Mouse (Mus musculus): ENCODE data around the gene Rfx2.

The Rfx2 gene

GRCm38 (mm10) chr17:56830411-56831110 lies at the start of gene Rfx2:
Gene Rfx2, minus strand, starts transcription at chr17:56831013.
- no peak for DNase-seq (ENCODE audit: low spot score in 2 of 2)

DNA sequence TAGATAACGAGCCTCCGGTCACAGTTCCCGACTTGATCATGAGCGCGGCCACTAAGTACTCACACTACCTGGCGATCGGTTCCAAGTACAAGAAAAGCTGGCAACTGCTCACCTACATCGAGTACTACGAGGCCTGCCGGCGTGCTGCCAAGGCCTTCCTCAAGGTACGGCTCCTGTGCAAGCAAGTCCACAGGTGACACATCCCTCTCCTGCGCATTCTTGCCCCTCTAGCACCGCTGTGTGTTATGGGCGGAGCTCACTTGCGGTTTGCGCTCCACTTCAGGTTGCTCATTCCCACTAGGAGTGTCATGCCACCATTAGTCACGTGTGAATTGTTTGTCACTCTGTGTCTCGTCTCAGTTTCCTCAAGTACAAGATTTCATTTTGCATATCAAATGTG lies 46.6 kb upstream of the Rfx2 start:
- DNase-seq (ENCODE audit: low spot score in 2 of 2), result no peak

DNA sequence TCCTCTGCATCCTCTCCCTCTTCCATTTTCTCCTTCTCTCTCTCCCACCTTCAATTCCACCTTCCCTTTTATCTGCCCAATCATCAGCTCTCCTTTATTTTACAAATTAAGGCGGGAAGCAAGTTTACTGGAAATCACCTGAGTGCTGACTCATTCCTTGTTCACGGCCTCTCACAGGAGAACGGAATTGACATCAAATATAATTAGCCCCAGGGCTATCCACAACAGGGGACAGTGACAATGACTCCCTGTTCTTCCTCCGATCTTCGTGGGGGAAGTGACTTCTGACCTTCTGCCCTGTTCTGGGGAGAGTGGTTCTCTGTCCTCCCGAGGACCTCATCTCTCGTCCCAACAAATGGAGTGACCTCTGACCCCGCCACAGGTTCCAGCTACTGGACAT lies 46.2 kb upstream of the Rfx2 start:
- DNase-seq (ENCODE audit: low spot score in 2 of 2), result no peak

- DNase-seq (ENCODE audit: low spot score in 2 of 2), result no peak
Observed at GRCm38 (mm10) chr17:56876465-56876864, 45.7 kb upstream of the Rfx2 start.

DNA sequence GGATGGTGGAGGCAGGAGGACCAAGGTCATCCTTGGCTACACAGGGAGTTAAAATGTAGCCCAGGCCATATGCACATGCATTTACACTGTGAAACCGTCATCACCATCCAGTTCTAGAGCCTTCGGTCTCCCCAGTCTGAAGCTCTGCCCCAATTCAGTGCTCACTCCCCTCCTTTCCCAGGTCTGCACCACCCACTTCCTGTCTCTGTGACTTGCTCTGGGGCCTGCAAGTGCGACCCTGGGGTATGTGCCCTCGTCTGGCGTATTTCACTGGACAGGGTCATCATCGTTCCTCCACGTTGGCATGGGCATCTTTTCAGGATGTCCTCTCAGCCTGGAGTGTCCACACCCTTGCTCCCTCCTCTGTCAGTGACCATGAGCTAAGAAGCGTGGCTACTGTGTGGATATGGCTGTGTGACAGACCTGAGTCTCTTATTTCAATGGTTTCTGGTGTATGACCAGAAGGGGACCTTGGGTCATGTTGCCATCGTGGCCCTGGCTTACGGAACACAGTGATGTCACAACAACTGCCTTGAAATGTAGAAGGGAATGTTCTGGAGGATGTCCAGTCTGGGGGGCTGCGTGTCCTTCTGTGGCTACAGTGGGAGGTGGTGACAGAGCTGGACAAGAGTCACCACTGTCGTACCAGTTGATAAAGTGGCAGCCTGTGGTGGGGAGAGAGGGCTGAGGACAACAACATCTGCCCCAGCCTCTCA lies 44.3 kb upstream of the Rfx2 start, which contains the start of gene 1700061G19Rik:
1700061G19Rik (plus strand) TSS at position 542 of the 716 bp plus-strand sequence.
- no peak for DNase-seq (ENCODE audit: low spot score in 2 of 2)

- DNase-seq (ENCODE audit: low spot score in 2 of 2), result no peak
Observed at GRCm38 (mm10) chr17:56874237-56874636, 43.4 kb upstream of the Rfx2 start, which contains the start of gene Acsbg2. Gene Acsbg2, minus strand, starts transcription at chr17:56874447.

DNA sequence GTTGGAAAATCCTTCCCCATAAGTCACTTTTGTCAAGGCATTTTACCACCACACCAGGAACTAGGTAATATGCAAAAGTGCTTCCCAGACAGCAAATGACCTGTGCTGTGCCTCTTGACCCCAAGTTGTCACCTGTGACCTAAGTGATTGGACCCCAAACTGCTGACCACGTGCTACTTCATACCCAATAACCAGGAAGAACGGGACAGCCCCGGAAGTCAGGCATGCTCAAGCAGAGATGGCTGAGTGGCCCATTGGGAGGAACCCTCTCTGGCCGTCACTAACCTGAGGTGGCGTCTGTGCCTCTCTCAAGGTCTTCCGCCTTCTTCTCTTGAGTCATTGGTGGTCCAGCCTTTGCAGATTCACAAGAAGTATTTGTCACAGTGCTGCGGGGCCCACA lies 41.7 kb upstream of the Rfx2 start:
- DNase-seq (ENCODE audit: low spot score in 2 of 2), result no peak

GRCm38 (mm10) chr17:56871767-56872166 lies 41.0 kb upstream of the Rfx2 start:
- no peak for DNase-seq (ENCODE audit: low spot score in 2 of 2)

GRCm38 (mm10) chr17:56870287-56870953 lies 39.6 kb upstream of the Rfx2 start:
- DNase-seq (ENCODE audit: low spot score in 2 of 2), result no peak

DNA sequence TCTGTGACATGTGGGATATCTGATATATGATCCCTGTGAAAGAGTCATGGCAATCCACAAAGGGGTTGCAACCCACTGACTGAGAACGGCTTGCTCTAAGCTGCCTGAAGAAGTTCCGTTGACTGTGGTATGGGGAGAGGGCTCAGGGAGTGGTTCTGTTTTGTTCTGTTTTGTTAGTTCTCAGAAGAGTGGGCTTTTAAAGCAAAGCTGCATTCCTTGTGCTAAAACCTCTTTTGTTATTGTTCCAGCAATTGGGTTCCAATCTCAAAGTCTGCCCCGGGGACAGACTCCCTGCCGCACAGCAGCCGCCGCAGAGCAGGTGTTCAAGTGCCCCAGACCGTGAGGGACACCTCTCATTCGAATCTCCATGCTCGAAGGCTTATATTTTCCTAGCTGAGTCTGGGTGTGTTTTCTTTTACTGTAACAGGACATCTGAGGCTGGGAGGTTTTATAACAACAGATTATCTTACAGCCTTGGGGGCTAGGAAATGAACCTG lies 38.7 kb upstream of the Rfx2 start:
- no peak for DNase-seq (ENCODE audit: low spot score in 2 of 2)

GRCm38 (mm10) chr17:56866071-56866470 lies 35.3 kb upstream of the Rfx2 start:
- no peak for DNase-seq (ENCODE audit: low spot score in 2 of 2)

DNA sequence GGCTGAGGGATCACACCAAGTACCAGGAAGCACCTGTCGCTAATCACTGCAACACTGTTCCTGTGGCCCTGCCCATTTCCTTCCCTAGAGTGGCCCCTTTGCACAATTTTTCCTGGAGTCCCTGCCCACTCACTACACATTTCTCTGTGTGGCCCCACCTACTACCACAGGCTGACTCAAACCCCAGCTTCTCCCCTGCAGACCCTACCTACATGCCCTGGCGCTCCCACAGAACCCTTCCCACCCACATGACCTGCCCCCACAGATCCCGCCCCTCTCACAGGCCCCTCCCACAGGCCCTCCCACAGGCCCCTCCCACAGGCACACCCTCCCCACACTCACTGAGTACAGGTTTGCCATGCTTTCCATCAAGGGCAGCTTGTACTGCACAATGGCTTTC lies 30.4 kb upstream of the Rfx2 start:
- DNase-seq (ENCODE audit: low spot score in 2 of 2), result no peak

- DNase-seq (ENCODE audit: low spot score in 2 of 2), result no peak
Observed at GRCm38 (mm10) chr17:56858922-56859321, 28.1 kb upstream of the Rfx2 start.

GRCm38 (mm10) chr17:56858216-56858615 lies 27.4 kb upstream of the Rfx2 start:
- peak; percentile 52 to 60 for DNase-seq (ENCODE audit: low spot score in 2 of 2)

GRCm38 (mm10) chr17:56855421-56855820 lies 24.6 kb upstream of the Rfx2 start:
- no peak for DNase-seq (ENCODE audit: low spot score in 2 of 2)

- DNase-seq (ENCODE audit: low spot score in 2 of 2), result no peak
Observed at GRCm38 (mm10) chr17:56851167-56851566, 20.4 kb upstream of the Rfx2 start.

DNA sequence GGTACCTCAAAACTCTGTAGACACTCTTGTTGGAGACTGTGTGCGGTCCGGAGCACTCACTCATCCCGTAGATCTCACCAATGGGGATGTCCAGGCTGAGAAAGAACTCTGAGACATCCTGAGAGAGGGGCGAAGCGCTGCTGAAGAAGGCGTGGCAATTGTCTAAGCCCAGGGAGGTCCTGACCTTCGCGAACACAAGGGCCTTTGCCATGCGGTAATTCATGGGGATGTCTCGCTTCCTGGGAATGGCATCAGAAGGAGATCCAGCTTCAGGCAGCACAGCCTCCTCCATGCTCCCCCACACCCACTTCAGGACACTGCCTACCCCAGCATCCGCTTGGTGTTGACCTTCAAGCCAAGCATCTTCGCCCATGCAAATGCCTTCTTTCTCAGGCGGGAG lies 18.9 kb upstream of the Rfx2 start:
- no peak for DNase-seq (ENCODE audit: low spot score in 2 of 2)

- DNase-seq (ENCODE audit: low spot score in 2 of 2), result no peak
Observed at GRCm38 (mm10) chr17:56848785-56849184, 18.0 kb upstream of the Rfx2 start.

GRCm38 (mm10) chr17:56843678-56844077 lies 12.9 kb upstream of the Rfx2 start:
- peak in 1 of 2 experiments; percentile 25 for DNase-seq (ENCODE audit: low spot score in 2 of 2)

DNA sequence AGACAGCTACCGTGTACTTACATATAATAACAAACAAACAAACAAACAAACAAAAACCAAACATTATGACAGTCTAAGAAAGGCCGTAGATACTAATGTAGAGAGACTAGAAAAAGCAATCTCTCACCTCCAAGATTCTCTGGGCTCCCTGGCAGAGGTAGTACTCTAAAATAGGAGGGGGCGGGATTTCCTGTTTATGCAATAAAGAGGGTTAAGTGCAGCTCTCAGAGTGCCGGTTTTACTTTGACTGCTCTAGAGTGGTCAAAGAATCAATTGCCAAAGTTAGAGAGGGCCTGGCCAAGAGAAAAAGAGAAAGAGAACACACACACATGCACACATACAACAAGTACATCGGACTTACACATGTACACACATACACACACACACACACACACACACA lies 11.4 kb upstream of the Rfx2 start:
- no peak for DNase-seq (ENCODE audit: low spot score in 2 of 2)

DNA sequence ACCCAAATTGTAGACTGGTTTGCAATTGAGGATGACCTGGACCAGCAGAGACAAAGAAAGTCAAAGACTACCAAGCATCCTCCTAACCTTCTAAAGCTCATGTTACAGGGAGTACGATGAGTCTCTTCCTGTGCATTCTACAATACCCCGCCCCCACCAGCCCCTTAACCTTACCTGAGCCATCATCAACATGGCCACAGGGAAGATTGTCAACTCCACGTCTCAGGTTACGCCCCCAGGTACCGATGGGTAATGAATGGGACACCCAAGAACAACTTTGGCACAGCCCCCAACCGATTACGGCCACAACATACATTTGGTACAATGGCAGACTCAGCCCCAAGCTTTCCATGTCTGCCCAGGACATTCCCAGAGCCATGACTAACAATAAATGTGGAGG lies 9.7 kb upstream of the Rfx2 start:
- no peak for DNase-seq (ENCODE audit: low spot score in 2 of 2)

- DNase-seq (ENCODE audit: low spot score in 2 of 2), result peak; percentile 59 to 65
Observed at GRCm38 (mm10) chr17:56836336-56836735, 5.5 kb upstream of the Rfx2 start.
